Mouse (Mus musculus) layer of hippocampus, adult 8-10 months (tissue): ENCODE measurements around the gene Grap. TPM values are rescaled to one million over a fixed set of nuclear protein-coding genes. Genes with fewer than 3 reads are reported as not detected.

ENCODE experiments used
- DNase-seq, 2 experiments: peaks; one replicate each; pipeline ENCODE4 v3.0.0; 2022; ENCODE audit warnings: low spot score in 2 of 2
- total RNA-seq, 4 experiments: library from RNA; stranded (reverse); gene quantifications; 2 replicates each; pipeline ENCODE4 v1.2.4; 2022

Gene Grap
- total RNA-seq, 4 experiments from 2014 or later, result 4.3 to 6.3 (median 5.2) TPM

- no peak for DNase-seq
These were observed 3.2 kb downstream of the Grap start for GRCm38 (mm10) chr11:61656148-61656850.

GRCm38 (mm10) chr11:61657432-61657831 is 4.4 kb downstream of the Grap start:
- no peak for DNase-seq

- no peak for DNase-seq
These were observed 5.4 kb downstream of the Grap start for GRCm38 (mm10) chr11:61658360-61658922.

GRCm38 (mm10) chr11:61659011-61659858 is 6.2 kb downstream of the Grap start:
- DNase-seq, result no peak

- no peak for DNase-seq
These were observed 6.9 kb downstream of the Grap start for GRCm38 (mm10) chr11:61660001-61660400.

GRCm38 (mm10) chr11:61660806-61661392 is 7.8 kb downstream of the Grap start:
- DNase-seq, result no peak

- no peak for DNase-seq
These were observed 9.1 kb downstream of the Grap start for GRCm38 (mm10) chr11:61662189-61662588.

- no peak for DNase-seq
These were observed 12.3 kb downstream of the Grap start for GRCm38 (mm10) chr11:61665401-61665800.

GRCm38 (mm10) chr11:61665991-61666799 is 13.1 kb downstream of the Grap start:
- DNase-seq, result peak; percentile 38 to 40

GRCm38 (mm10) chr11:61667248-61667647 is 14.2 kb downstream of the Grap start:
- no peak for DNase-seq

GRCm38 (mm10) chr11:61667782-61668181 is 14.7 kb downstream of the Grap start:
- no peak for DNase-seq

- DNase-seq, result no peak
These were observed 16.7 kb downstream of the Grap start for GRCm38 (mm10) chr11:61669492-61670490.

- no peak for DNase-seq
These were observed 18.8 kb downstream of the Grap start for GRCm38 (mm10) chr11:61671781-61672383.

GRCm38 (mm10) chr11:61673686-61674085 is 20.6 kb downstream of the Grap start:
- DNase-seq, result no peak

- DNase-seq, result no peak
These were observed 21.2 kb downstream of the Grap start for GRCm38 (mm10) chr11:61674151-61674838.

- no peak for DNase-seq
These were observed 21.7 kb downstream of the Grap start for GRCm38 (mm10) chr11:61674839-61675159.

- DNase-seq, result no peak
These were observed 22.3 kb downstream of the Grap start for GRCm38 (mm10) chr11:61675332-61675731.

GRCm38 (mm10) chr11:61676216-61676854 is 23.3 kb downstream of the Grap start:
- DNase-seq, result no peak
